Mouse (Mus musculus) cortical plate, adult 2 months (tissue): Measurements from ENCODE around the gene Lama1.

Experiments used
- CTCF ChIP-seq: fragments of 200-500 bp; IDR thresholded peaks from 2 replicates; pipeline ENCODE4 v1.5.1; 2011; ENCODE audit warnings: mild to moderate bottlenecking, control low read depth, low read length; ENCODE audit not compliant: insufficient read depth; ENCODE audit errors: extremely low read depth
- POLR2A ChIP-seq: fragments of 200-500 bp; IDR thresholded peaks from 2 replicates; pipeline ENCODE4 v1.6.1; 2011; ENCODE audit warnings: mild to moderate bottlenecking, low read length, control low read depth; ENCODE audit not compliant: insufficient read depth; ENCODE audit errors: extremely low read depth

DNA sequence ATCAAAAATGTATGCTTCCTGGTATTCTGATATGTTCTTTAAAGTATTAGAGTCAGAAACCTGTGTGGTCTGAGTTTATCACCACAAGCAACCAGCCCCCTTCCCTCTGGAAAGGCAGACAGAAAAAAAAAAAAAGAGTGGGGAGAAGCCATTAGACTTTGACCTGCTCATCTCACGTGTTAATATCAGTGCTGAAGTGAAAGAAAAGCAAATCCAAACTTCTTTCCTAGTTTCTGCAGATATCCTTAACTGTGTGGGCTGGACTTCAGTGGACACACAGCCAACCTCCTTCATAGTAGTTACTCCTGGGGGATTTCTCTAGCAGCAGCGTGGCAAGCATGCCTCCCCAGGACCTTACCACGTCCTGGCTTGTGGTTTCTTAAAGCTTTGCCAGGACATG lies 34.0 kb downstream of the Lama1 start:
- TF ChIP-seq CTCF (no peak), POLR2A (no peak)
